Mouse (Mus musculus) heart, postnatal 25 days (tissue): ENCODE data around the gene Bmpr1a. TPM values are rescaled to one million over a fixed set of nuclear protein-coding genes. Genes with fewer than 3 reads are reported as not detected.

Experiments
- DNase-seq: peaks from one replicate; pipeline ENCODE4 v3.0.0; 2022; ENCODE audit warnings: low spot score
- intact Hi-C: fragments of 180-260 bp; cut with DNase I; formaldehyde crosslinking; loops from one replicate; pipeline ENCODE4 v1.15.1; 2025
- total RNA-seq, 2 experiments: library from RNA; stranded (reverse); gene quantifications; 2 replicates each; pipeline ENCODE4 v1.2.3; 2021

The Bmpr1a gene
- 10 to 100 TPM; 71.8 to 77.5 TPM for total RNA-seq

GRCm38 (mm10) chr14:34503325-34503647 lies at the start of gene Bmpr1a:
Gene Bmpr1a, minus strand, starts transcription at chr14:34503341.
- intact Hi-C loops, result loop anchor here (10.0 kb wide), 1 partner anchor 188 kb away; the partner anchor contains the start of genes Glud1 and Shld2
- no peak for DNase-seq

- intact Hi-C loops, result loop anchor here (10.0 kb wide), 2 partner anchors 277 to 467 kb away; partner anchors contain the start of gene Anxa8
- DNase-seq, result no peak
These were observed 49.1 kb upstream of the Bmpr1a start for GRCm38 (mm10) chr14:34552226-34552625.

GRCm38 (mm10) chr14:34549004-34549671 lies 46.0 kb upstream of the Bmpr1a start:
- peak; percentile 69 for DNase-seq
- intact Hi-C loops, result loop anchor here (2.0 to 5.0 kb wide), 2 partner anchors 90 to 177 kb away; partner anchors contain the start of gene Sncg

- intact Hi-C loops, result loop anchor here (2.0 to 5.0 kb wide), 2 partner anchors 90 to 176 kb away; partner anchors contain the start of gene Sncg
- DNase-seq, result peak; percentile 59
These were observed 45.4 kb upstream of the Bmpr1a start for GRCm38 (mm10) chr14:34548391-34549001.

- intact Hi-C loops, result loop anchor here (2.0 kb wide), 1 partner anchor 40 kb away; no protein-coding TSS in a partner anchor
- DNase-seq, result no peak
These were observed 41.4 kb upstream of the Bmpr1a start for GRCm38 (mm10) chr14:34544545-34544944.

GRCm38 (mm10) chr14:34544001-34544400 lies 40.9 kb upstream of the Bmpr1a start:
- no peak for DNase-seq
- intact Hi-C loops, result loop anchor here (2.0 kb wide), 1 partner anchor 39 kb away; no protein-coding TSS in a partner anchor

GRCm38 (mm10) chr14:34543596-34543995 lies 40.5 kb upstream of the Bmpr1a start:
- DNase-seq, result no peak
- intact Hi-C loops, result no loop called here

GRCm38 (mm10) chr14:34541896-34542295 lies 38.8 kb upstream of the Bmpr1a start:
- DNase-seq, result no peak
- intact Hi-C loops, result no loop called here

- peak; percentile 56 for DNase-seq
- intact Hi-C loops, result no loop called here
These were observed 37.6 kb upstream of the Bmpr1a start for GRCm38 (mm10) chr14:34540685-34541162.

- DNase-seq, result no peak
- intact Hi-C loops, result no loop called here
These were observed 32.7 kb upstream of the Bmpr1a start for GRCm38 (mm10) chr14:34535883-34536282.

GRCm38 (mm10) chr14:34533537-34533936 lies 30.4 kb upstream of the Bmpr1a start:
- DNase-seq, result no peak
- intact Hi-C loops, result no loop called here

- intact Hi-C loops, result no loop called here
- no peak for DNase-seq
These were observed 29.4 kb upstream of the Bmpr1a start for GRCm38 (mm10) chr14:34532536-34532935.

- intact Hi-C loops, result no loop called here
- DNase-seq, result no peak
These were observed 25.7 kb upstream of the Bmpr1a start for GRCm38 (mm10) chr14:34528804-34529203.

GRCm38 (mm10) chr14:34522701-34523100 lies 19.6 kb upstream of the Bmpr1a start, which contains the start of gene 9230112D13Rik:
Gene 9230112D13Rik, minus strand, starts transcription at chr14:34522801.
- DNase-seq, result no peak
- intact Hi-C loops, result no loop called here

GRCm38 (mm10) chr14:34517959-34518544 lies 14.9 kb upstream of the Bmpr1a start:
- no peak for DNase-seq
- intact Hi-C loops, result no loop called here

- DNase-seq, result no peak
- intact Hi-C loops, result no loop called here
These were observed 13.9 kb upstream of the Bmpr1a start for GRCm38 (mm10) chr14:34516960-34517577.

- intact Hi-C loops, result no loop called here
- DNase-seq, result no peak
These were observed 12.7 kb upstream of the Bmpr1a start for GRCm38 (mm10) chr14:34515860-34516259.

- intact Hi-C loops, result no loop called here
- no peak for DNase-seq
These were observed 11.0 kb upstream of the Bmpr1a start for GRCm38 (mm10) chr14:34514120-34514519.

GRCm38 (mm10) chr14:34512602-34513001 lies 9.5 kb upstream of the Bmpr1a start:
- no peak for DNase-seq
- intact Hi-C loops, result no loop called here

GRCm38 (mm10) chr14:34511901-34512300 lies 8.8 kb upstream of the Bmpr1a start:
- intact Hi-C loops, result no loop called here
- DNase-seq, result no peak
